ENCODE assay signal across 8 mouse cellular contexts in genomic region chr6:5379781-5380623, GRCm38 (mm10). TPM values are rescaled to one million over a fixed set of nuclear protein-coding genes. Genes with fewer than 3 reads are reported as not detected.
DNase-seq lines count a peak whose midpoint lies in the region; ATAC-seq and TF ChIP-seq lines count a peak whose summit lies in the region.

No protein-coding gene starts in this region.

- no peaks in the 10 kb centered on the region for H3K36me3 ChIP-seq in midbrain, embryonic 10.5 days

- H3K4me3 ChIP-seq in midbrain, embryonic 10.5 days = peak overlapping the region; percentile 38

- DNase-seq in gastrocnemius, postnatal 25 days = peak; percentile 11
- no peak for DNase-seq in gastrocnemius, adult 18-20 months (ENCODE audit: low spot score)
- no peak for DNase-seq in Patski (ENCODE audit: low read depth, low spot score)
- peak; percentile 66 for DNase-seq in forelimb bud, embryonic 11.5 days (ENCODE audit: low read depth, low spot score)
- peak; percentile 47 to 60 for DNase-seq in layer of hippocampus, postnatal 10 days (ENCODE audit: low spot score in 2 of 2)
- peak; percentile 62 for DNase-seq in midbrain, embryonic 10.5 days (ENCODE audit: low spot score)
- DNase-seq in thymus, postnatal 25 days = no peak
- no peak for DNase-seq in cerebellum, adult 11 months

- POLR2A ChIA-PET in Patski (lab: Charles Lee) = no interaction called here

- CTCF ChIA-PET in Patski (lab: Charles Lee) = interaction anchor here (1.0 to 2.4 kb wide), 5 partner anchors 9 to 210 kb away, joined by 3 to 7 read pairs (median 4); partner anchors contain the start of gene Pon2

- H3K27ac ChIP-seq in midbrain, embryonic 10.5 days (replicated peaks) = peak overlapping the region; percentile 85

- peak; percentile 81 for ATAC-seq in Patski

- peaks cover 13% of the 10 kb centered on the region for H3K27me3 ChIP-seq in Patski
- H3K27me3 ChIP-seq in midbrain, embryonic 10.5 days (ENCODE audit: low read depth, poor library complexity, severe bottlenecking) = peaks cover 7% of the 10 kb centered on the region; the same call in 1 of the 2 replicates

- WGBS in midbrain, embryonic 10.5 days = 20% methylated on average over 22 of the region's 22 CpGs

- H3K9me3 ChIP-seq in midbrain, embryonic 10.5 days (replicated peaks) = no peaks in the 10 kb centered on the region

- in situ Hi-C loops in Patski (cut with MboI; ENCODE audit: low pct_unique_long_range_greater_than_20kb) = loop anchor here (5.0 to 25.0 kb wide), 7 partner anchors 268 to 1743 kb away; partner anchors contain the start of gene Ppp1r9a

- peaks cover 60% of the 10 kb centered on the region for H3K4me1 ChIP-seq in midbrain, embryonic 10.5 days

- TF ChIP-seq CTCF in Patski (IDR thresholded peaks at IDR 0.05) = no peak

RNA-seq across cellular contexts. Expression of gene Asb4, which starts 3.2 kb away (rescaled TPM):
- 10 to 100 TPM in 1 of 2 experiments, 1 to 10 TPM in 1; 6.1 to 10.6 TPM for total RNA-seq in gastrocnemius, postnatal 25 days (2021)
- total RNA-seq in gastrocnemius, adult 18-20 months (2021) = 10 to 100 TPM; 13.7 to 15.2 TPM
- not detected for polyA plus RNA-seq in Patski (2021)
- 1 to 10 TPM in 1 of 2 experiments, under 1 TPM in 1; 0.65 to 1.3 TPM for total RNA-seq in layer of hippocampus, postnatal 10 days (2021)
- 25.3 and 25.7 TPM in 2 replicates for polyA plus RNA-seq in midbrain, embryonic 10.5 days (2016; fragmentation: Nextera tagmentation; extraction: Ambion mirVana)

Comparison
In these comparisons a context has a peak if more than half of its experiments do, and no peak if none do; other contexts are left out.
1. DNase-seq: peak in gastrocnemius, postnatal 25 days (single experiment), forelimb bud, embryonic 11.5 days (single experiment), layer of hippocampus, postnatal 10 days (2 of 2) and midbrain, embryonic 10.5 days (single experiment); none in gastrocnemius, adult 18-20 months (single experiment), Patski (single experiment), thymus, postnatal 25 days (single experiment) and cerebellum, adult 11 months (single experiment).